15 mouse cellular contexts compared by ENCODE assay signal in genomic region chr6:114195998-114196397, GRCm38 (mm10).
"Had no signal": no experiment of that assay in that cellular context is flagged by ENCODE, and none has a peak within 500 bp of the region (broad histone marks: within the 10 kb centered on the region; RNA-seq: fewer than 3 reads in every experiment).

No protein-coding gene starts in this region.

- H3K27me3 ChIP-seq: kidney, embryonic 15.5 days; liver, embryonic 13.5 days had no signal

- ATAC-seq: midbrain, embryonic 16.5 days had no signal

- H3K9ac ChIP-seq: kidney, embryonic 15.5 days; liver, embryonic 13.5 days had no signal

- DNase-seq: kidney, adult 11 months; kidney, adult 8-10 months; kidney, postnatal 10 days; kidney, postnatal 36 days; liver, embryonic 13.5 days; lung, adult 2 months; lung, postnatal 14 days; lung, postnatal 4 days; right cerebral cortex, postnatal 4 days; thymus, adult 2 months; thymus, postnatal 14 days; thymus, postnatal 4 days had no signal

- H3K4me2 ChIP-seq: kidney, embryonic 15.5 days; liver, embryonic 13.5 days had no signal

- H3K4me1 ChIP-seq: kidney, embryonic 15.5 days; liver, embryonic 13.5 days had no signal

- H3K9me3 ChIP-seq: kidney, embryonic 15.5 days; liver, embryonic 13.5 days had no signal

- H3K27ac ChIP-seq: kidney, embryonic 15.5 days; liver, embryonic 13.5 days; stomach, postnatal 0 days had no signal

- H3K4me3 ChIP-seq: kidney, embryonic 15.5 days; liver, embryonic 13.5 days had no signal

- H3K36me3 ChIP-seq: kidney, embryonic 15.5 days; liver, embryonic 13.5 days had no signal
